Mouse (Mus musculus): ENCODE results near the gene Pzp.

DNA sequence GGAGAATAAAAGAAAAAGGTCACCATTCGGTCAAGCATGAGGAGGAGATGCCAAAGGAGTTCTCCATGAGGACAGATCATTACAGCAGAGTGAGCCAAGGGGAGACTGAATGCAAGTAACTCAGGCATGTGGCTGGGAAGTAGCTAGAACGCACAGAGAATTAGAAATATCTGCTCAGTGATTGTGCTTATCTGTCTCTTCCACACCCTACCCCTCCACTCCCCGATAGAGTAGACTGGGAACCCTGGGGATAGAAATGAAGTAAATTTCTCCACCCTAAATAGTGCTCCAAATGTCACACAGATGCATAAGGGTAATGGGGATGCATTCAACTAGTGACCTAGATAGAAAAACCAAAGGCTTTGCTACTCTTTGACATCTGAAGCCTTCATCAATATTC is 60.0 kb downstream of the Pzp start:
- TF ChIP-seq CTCF (IDR thresholded peaks at IDR 0.05; ENCODE audit: low read depth, low read length) (no peak), POLR2A (IDR thresholded peaks at IDR 0.05; ENCODE audit: insufficient read depth, low read length) (no peak)

Data from ES-Bruce4 (cell line).